Mouse (Mus musculus): ENCODE data around the gene Utrn. TPM values are rescaled to one million over a fixed set of nuclear protein-coding genes. Genes with fewer than 3 reads are reported as not detected.

Gene Utrn
- polyA plus RNA-seq, 1 experiment from 2014 or later, result 67.0 TPM

DNA sequence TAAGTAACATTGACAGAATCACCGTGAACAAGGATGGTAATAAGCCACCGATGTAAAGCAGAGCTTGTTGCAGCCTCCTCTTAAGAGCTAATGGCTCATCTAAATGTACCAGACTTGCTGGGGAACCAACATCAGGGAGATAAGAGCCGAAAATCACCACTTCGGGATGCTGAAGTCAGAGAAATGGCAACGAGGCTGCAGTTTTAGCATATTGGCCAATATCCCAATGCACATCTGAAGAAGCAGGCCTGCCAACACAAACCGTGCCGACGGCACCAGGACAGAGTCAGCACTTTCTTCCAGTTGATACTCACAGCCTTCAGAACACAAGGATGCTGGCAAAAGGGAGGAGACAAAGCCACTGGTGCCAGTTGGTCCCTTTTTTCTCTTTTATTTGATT is 442.3 kb downstream of the Utrn start:
- WGBS, result 67% methylated on average over 8 of the region's 8 CpGs
- ATAC-seq (ENCODE audit: insufficient number of reproducible peaks, insufficient read depth, low FRiP score, low read depth), result no peak

DNA sequence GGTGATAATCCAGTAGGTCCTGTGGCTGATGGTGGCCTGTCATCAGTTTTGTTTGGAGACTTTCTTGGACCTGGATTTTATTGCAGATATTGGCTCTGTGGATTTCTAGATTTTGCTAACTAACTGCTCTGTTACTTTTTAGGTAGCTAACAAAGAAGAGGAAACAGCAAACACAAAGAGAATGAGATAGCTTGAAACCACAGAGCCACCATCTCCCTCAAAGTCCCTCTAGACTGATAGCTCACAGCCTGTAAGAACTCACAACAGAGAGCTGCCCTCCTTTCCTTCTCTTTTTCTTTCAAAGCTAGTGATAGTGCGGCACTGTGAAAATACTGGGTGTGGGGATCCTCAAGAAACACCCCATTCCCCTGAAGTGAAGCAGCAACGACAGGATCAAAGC is 444.2 kb downstream of the Utrn start:
- 81% methylated on average over 2 of the region's 2 CpGs for WGBS
- no peaks in the 10 kb centered on the region for H3K9me3 ChIP-seq (ENCODE audit: control insufficient read depth, low read length)
- H3K4me3 ChIP-seq (ENCODE audit: control insufficient read depth in 1 of 2, insufficient read depth in 1 of 2, low read depth in 1 of 2, low read length in 2 of 2), result no peak overlapping the region
- 0 out of 2 replicates have a peak, but pooled peaks cover 2% of the 10 kb centered on the region for H3K36me3 ChIP-seq (ENCODE audit: control insufficient read depth, insufficient read depth, low read length)
- no peak overlapping the region for H3K27ac ChIP-seq (replicated peaks in 1 of 2; ENCODE audit: control insufficient read depth in 1 of 2, insufficient read depth in 1 of 2, low read depth in 2 of 2, low read length in 2 of 2)
- peaks cover 0 to 14% of the 10 kb centered on the region in 2 experiments; a peak in 3 of 4 replicates for H3K4me1 ChIP-seq (ENCODE audit: control insufficient read depth in 2 of 2, insufficient read depth in 2 of 2, low read length in 2 of 2)
- no peak overlapping the region for H3K9ac ChIP-seq (ENCODE audit: low read length)
- H3K4me2 ChIP-seq (ENCODE audit: low read length), result no peak overlapping the region
- no peaks in the 10 kb centered on the region for H3K27me3 ChIP-seq (ENCODE audit: control insufficient read depth, insufficient read depth, low read length)
- no peak for ATAC-seq (ENCODE audit: insufficient number of reproducible peaks, insufficient read depth, low FRiP score, low read depth)

More for the DNA sequence above, 442.3 kb downstream of the Utrn start:
- Histone ChIP-seq H3K27ac (replicated peaks in 1 of 2; ENCODE audit: control insufficient read depth in 1 of 2, insufficient read depth in 1 of 2, low read depth in 2 of 2, low read length in 2 of 2) (no peak overlapping the region), H3K4me2 (ENCODE audit: low read length) (no peak overlapping the region), H3K4me3 (ENCODE audit: control insufficient read depth in 1 of 2, insufficient read depth in 1 of 2, low read depth in 1 of 2, low read length in 2 of 2) (no peak overlapping the region), H3K9me3 (ENCODE audit: control insufficient read depth, low read length) (no peaks in the 10 kb centered on the region), H3K4me1 (ENCODE audit: control insufficient read depth in 2 of 2, insufficient read depth in 2 of 2, low read length in 2 of 2) (peaks cover 0 to 20% of the 10 kb centered on the region in 2 experiments; a peak in 3 of 4 replicates), H3K36me3 (ENCODE audit: control insufficient read depth, insufficient read depth, low read length) (no peaks in the 10 kb centered on the region), H3K9ac (ENCODE audit: low read length) (no peak overlapping the region), H3K27me3 (ENCODE audit: control insufficient read depth, insufficient read depth, low read length) (no peaks in the 10 kb centered on the region)

DNA sequence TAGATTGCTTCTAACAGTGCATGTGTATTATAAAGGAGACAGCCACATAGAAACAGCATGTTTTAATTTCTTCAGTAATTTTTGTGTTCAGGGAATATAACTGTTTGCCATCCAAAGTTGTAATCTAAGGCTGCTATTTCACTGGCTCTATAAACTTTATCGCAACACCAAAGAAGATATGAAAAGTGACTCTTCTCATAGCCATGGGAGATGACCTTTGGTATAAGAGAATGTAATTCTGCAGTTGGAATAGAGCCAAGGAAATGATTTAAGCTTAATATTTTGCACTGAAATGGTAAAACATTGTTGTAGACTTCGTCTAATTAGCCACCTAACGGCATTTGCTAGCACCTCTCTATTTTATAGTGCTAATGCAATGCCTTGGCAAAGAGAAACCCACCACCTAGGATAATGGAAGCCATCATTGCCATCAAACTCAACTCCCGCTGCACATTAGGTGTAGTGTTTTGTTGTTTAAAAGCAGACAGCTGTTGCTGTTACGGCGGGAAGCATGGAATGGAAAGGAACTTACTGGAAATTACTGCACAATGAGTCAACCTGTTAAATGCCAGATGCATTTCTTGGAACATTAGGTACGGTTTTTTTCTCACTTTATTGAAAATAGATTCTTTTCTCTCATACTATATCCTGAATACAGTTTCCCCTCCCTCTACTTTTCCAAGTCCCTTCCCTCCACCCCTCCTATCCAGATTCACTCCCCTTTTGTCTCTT is 445.0 kb downstream of the Utrn start:
- no peak overlapping the region for H3K9ac ChIP-seq (ENCODE audit: low read length)
- no peak overlapping the region for H3K27ac ChIP-seq (replicated peaks in 1 of 2; ENCODE audit: control insufficient read depth in 1 of 2, insufficient read depth in 1 of 2, low read depth in 2 of 2, low read length in 2 of 2)
- no peak for ATAC-seq (ENCODE audit: insufficient number of reproducible peaks, insufficient read depth, low FRiP score, low read depth)
- 0 out of 2 replicates have a peak, but pooled peaks cover 6% of the 10 kb centered on the region for H3K36me3 ChIP-seq (ENCODE audit: control insufficient read depth, insufficient read depth, low read length)
- H3K4me1 ChIP-seq (ENCODE audit: control insufficient read depth in 2 of 2, insufficient read depth in 2 of 2, low read length in 2 of 2), result peaks cover 0 to 10% of the 10 kb centered on the region in 2 experiments; a peak in 3 of 4 replicates
- H3K27me3 ChIP-seq (ENCODE audit: control insufficient read depth, insufficient read depth, low read length), result no peaks in the 10 kb centered on the region
- H3K9me3 ChIP-seq (ENCODE audit: control insufficient read depth, low read length), result no peaks in the 10 kb centered on the region
- whole genome bisulfite sequencing, result 87% methylated on average over 7 of the region's 7 CpGs
- no peak overlapping the region for H3K4me2 ChIP-seq (ENCODE audit: low read length)
- H3K4me3 ChIP-seq (ENCODE audit: control insufficient read depth in 1 of 2, insufficient read depth in 1 of 2, low read depth in 1 of 2, low read length in 2 of 2), result no peak overlapping the region

DNA sequence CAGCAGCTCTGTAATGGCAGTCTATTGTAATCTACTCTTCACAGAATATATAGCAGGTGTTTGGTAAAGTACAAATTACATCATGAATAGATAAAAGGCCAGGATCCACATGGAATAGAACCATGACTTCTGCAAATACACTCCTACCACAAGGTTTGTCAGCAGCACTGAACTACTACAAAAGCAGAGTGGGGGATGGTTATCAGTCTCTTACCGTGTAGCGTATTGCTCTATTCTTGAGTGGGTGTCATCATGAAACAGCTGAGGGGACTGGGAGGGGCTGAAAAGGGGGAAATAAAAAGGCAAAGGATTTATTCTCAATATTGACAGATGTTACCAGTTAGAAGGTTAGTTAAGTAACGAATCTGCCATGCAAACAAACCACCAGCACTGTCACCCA is 454.2 kb downstream of the Utrn start:
- Histone ChIP-seq H3K4me3 (ENCODE audit: control insufficient read depth in 1 of 2, insufficient read depth in 1 of 2, low read depth in 1 of 2, low read length in 2 of 2) (no peak overlapping the region), H3K4me1 (ENCODE audit: control insufficient read depth in 2 of 2, insufficient read depth in 2 of 2, low read length in 2 of 2) (peaks cover 2 to 5% of the 10 kb centered on the region in 2 experiments; a peak in 1 of 4 replicates), H3K4me2 (ENCODE audit: low read length) (no peak overlapping the region), H3K27ac (replicated peaks in 1 of 2; ENCODE audit: control insufficient read depth in 1 of 2, insufficient read depth in 1 of 2, low read depth in 2 of 2, low read length in 2 of 2) (no peak overlapping the region), H3K9me3 (ENCODE audit: control insufficient read depth, low read length) (no peaks in the 10 kb centered on the region), H3K9ac (ENCODE audit: low read length) (no peak overlapping the region), H3K27me3 (ENCODE audit: control insufficient read depth, insufficient read depth, low read length) (no peaks in the 10 kb centered on the region), H3K36me3 (ENCODE audit: control insufficient read depth, insufficient read depth, low read length) (peaks cover 23% of the 10 kb centered on the region)
- WGBS, result 76% methylated on average over 3 of the region's 3 CpGs
- ATAC-seq (ENCODE audit: insufficient number of reproducible peaks, insufficient read depth, low FRiP score, low read depth), result no peak

DNA sequence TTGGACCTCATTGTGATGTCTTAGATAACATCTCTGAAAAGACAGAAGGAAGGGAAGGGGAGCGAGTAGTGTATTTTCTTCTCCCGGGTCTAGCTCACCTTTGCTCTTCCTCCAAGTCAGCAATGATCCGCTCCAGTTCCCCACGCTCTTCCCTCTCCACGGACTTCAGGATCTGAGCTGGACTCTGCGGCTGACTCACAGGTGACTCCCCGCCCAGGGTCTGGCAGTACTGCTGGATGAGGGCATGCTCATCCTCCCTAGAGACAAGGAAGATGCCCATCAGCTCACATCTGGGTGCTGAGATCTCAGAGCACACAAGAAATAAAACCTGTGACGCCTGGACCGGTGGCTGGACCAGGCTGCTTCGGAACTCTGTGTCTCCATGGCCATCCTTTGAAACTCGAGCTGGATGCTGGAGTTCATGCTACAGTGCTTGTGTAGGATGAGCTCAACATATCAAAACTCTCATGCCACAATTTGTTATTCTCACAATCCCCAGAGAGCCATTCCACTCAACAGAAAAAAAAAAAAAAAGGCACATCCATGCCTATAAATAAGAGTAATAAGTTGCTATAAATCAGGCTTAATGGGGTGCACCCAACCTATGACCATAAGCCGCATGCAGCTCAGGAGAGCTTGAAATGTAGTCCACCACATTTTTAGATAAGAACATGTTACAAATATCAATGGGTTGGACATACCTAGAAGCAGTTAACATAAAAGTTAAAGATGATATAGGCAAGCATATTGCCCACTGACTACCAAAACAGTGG is 462.6 kb downstream of the Utrn start:
- no peaks in the 10 kb centered on the region for H3K9me3 ChIP-seq (ENCODE audit: control insufficient read depth, low read length)
- 91% methylated on average over 12 of the region's 12 CpGs for WGBS
- peaks cover 31% of the 10 kb centered on the region for H3K36me3 ChIP-seq (ENCODE audit: control insufficient read depth, insufficient read depth, low read length)
- peaks cover 2 to 9% of the 10 kb centered on the region in 2 experiments; a peak in 2 of 4 replicates for H3K4me1 ChIP-seq (ENCODE audit: control insufficient read depth in 2 of 2, insufficient read depth in 2 of 2, low read length in 2 of 2)
- no peak overlapping the region for H3K9ac ChIP-seq (ENCODE audit: low read length)
- no peak for ATAC-seq (ENCODE audit: insufficient number of reproducible peaks, insufficient read depth, low FRiP score, low read depth)
- H3K4me2 ChIP-seq (ENCODE audit: low read length), result no peak overlapping the region
- no peak overlapping the region for H3K4me3 ChIP-seq (ENCODE audit: control insufficient read depth in 1 of 2, insufficient read depth in 1 of 2, low read depth in 1 of 2, low read length in 2 of 2)
- no peak overlapping the region for H3K27ac ChIP-seq (replicated peaks in 1 of 2; ENCODE audit: control insufficient read depth in 1 of 2, insufficient read depth in 1 of 2, low read depth in 2 of 2, low read length in 2 of 2)
- no peaks in the 10 kb centered on the region for H3K27me3 ChIP-seq (ENCODE audit: control insufficient read depth, insufficient read depth, low read length)

DNA sequence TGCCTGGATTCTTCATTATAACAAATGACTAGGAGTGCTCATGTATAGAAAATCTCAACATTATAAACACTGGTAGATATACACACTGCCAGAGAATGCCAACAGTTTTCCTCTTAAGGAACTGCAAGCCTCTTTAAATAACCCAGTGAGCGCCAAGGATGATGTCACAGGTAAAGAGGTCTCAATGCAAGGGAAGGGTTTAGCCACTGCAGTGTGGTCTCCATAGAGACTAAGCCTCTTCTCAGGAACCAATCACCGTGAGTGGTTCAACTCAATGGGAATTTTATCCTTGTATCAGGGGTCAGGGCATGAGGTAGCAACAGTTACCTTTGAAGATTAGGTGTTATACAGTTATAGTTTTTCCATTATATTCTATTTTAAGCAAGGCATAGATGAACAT is 469.7 kb downstream of the Utrn start:
- H3K36me3 ChIP-seq (ENCODE audit: control insufficient read depth, insufficient read depth, low read length), result peaks cover 23% of the 10 kb centered on the region
- no peak overlapping the region for H3K4me2 ChIP-seq (ENCODE audit: low read length)
- no peak overlapping the region for H3K4me3 ChIP-seq (ENCODE audit: control insufficient read depth in 1 of 2, insufficient read depth in 1 of 2, low read depth in 1 of 2, low read length in 2 of 2)
- H3K27ac ChIP-seq (replicated peaks in 1 of 2; ENCODE audit: control insufficient read depth in 1 of 2, insufficient read depth in 1 of 2, low read depth in 2 of 2, low read length in 2 of 2), result no peak overlapping the region
- WGBS, result 42% methylated on average over 2 of the region's 2 CpGs
- no peaks in the 10 kb centered on the region for H3K27me3 ChIP-seq (ENCODE audit: control insufficient read depth, insufficient read depth, low read length)
- H3K4me1 ChIP-seq (ENCODE audit: control insufficient read depth in 2 of 2, insufficient read depth in 2 of 2, low read length in 2 of 2), result peaks cover 0 to 13% of the 10 kb centered on the region in 2 experiments; a peak in 3 of 4 replicates
- ATAC-seq (ENCODE audit: insufficient number of reproducible peaks, insufficient read depth, low FRiP score, low read depth), result no peak
- H3K9ac ChIP-seq (ENCODE audit: low read length), result no peak overlapping the region
- no peaks in the 10 kb centered on the region for H3K9me3 ChIP-seq (ENCODE audit: control insufficient read depth, low read length)

DNA sequence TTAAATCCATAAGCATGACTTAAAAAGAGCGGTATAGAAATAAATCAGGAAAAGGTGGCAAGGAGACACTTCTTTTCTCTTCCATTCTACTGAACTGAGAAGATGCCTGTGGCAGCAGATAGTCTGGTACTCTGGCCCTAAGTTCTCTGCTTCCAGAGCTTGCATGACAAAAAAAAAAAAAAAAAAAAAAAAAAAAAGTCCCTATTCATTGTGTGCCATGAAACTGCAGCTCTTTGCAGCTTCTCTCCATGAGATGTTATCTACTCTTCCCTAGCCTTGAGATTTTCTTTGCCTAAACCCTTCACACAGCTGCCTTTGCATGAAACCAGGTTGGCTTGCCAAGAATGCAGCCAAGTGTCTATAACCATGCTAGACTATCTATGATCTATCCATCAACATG is 489.0 kb downstream of the Utrn start:
- Histone ChIP-seq H3K4me2 (ENCODE audit: low read length) (no peak overlapping the region), H3K36me3 (ENCODE audit: control insufficient read depth, insufficient read depth, low read length) (no peaks in the 10 kb centered on the region; the same call in 1 of the 2 replicates), H3K4me3 (ENCODE audit: control insufficient read depth in 1 of 2, insufficient read depth in 1 of 2, low read depth in 1 of 2, low read length in 2 of 2) (no peak overlapping the region), H3K4me1 (ENCODE audit: control insufficient read depth in 2 of 2, insufficient read depth in 2 of 2, low read length in 2 of 2) (no peaks in the 10 kb centered on the region), H3K27ac (replicated peaks in 1 of 2; ENCODE audit: control insufficient read depth in 1 of 2, insufficient read depth in 1 of 2, low read depth in 2 of 2, low read length in 2 of 2) (no peak overlapping the region), H3K27me3 (ENCODE audit: control insufficient read depth, insufficient read depth, low read length) (no peaks in the 10 kb centered on the region), H3K9me3 (ENCODE audit: control insufficient read depth, low read length) (no peaks in the 10 kb centered on the region), H3K9ac (ENCODE audit: low read length) (no peak overlapping the region)
- 95% methylated on average over 1 of the region's 1 CpGs for WGBS
- no peak for ATAC-seq (ENCODE audit: insufficient number of reproducible peaks, insufficient read depth, low FRiP score, low read depth)

Data from heart, embryonic 14.5 days (tissue).